Mouse (Mus musculus) B cell, adult (primary cell): Measurements from ENCODE around the gene Terf2. TPM values are rescaled to one million over a fixed set of nuclear protein-coding genes. Genes with fewer than 3 reads are reported as not detected.

Source experiments
- total RNA-seq: library from RNA; stranded (reverse); gene quantifications from 4 replicates; pipeline ENCODE4 v1.2.4, GENCODE M21; 2023; ENCODE audit not compliant: inconsistent age

The Terf2 gene
- total RNA-seq, result 60.3 to 67.5 TPM (median 63.5 TPM) in 4 replicates

DNA sequence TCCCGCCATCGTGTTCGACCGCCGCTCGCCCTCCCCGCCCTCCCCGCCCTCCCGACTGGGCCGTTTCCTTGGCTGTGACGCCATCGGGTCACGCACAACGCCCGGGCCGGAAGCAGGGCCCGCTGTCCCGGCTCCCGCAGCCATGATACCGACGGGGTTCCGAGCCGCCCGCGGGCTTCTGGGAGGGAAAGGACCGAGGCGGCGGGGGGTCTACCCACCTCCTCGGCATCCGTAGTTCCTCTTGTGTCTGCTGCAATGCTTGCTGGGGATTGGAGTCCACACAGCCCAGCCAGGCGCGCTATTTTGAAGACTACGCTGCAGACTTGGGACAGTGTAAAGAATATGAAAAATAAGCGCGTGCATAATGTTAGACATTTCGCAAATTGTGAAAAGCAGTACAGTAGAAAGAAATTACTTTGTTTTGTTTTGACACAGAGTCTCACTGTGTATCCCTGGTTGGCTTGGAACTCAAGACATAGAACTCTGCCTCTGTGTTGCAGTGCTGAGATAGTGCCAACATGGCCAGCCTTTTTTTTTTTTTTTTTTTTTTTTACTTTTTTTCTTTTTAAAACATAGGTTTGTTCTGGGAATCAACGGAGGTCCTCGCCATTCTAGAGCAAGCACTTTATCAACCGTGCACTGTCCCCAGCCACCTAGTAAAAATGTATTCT lies at the start of gene Terf2:
Gene Terf2 (minus strand): TSS at position 182 of the 671 bp plus-strand sequence.

DNA sequence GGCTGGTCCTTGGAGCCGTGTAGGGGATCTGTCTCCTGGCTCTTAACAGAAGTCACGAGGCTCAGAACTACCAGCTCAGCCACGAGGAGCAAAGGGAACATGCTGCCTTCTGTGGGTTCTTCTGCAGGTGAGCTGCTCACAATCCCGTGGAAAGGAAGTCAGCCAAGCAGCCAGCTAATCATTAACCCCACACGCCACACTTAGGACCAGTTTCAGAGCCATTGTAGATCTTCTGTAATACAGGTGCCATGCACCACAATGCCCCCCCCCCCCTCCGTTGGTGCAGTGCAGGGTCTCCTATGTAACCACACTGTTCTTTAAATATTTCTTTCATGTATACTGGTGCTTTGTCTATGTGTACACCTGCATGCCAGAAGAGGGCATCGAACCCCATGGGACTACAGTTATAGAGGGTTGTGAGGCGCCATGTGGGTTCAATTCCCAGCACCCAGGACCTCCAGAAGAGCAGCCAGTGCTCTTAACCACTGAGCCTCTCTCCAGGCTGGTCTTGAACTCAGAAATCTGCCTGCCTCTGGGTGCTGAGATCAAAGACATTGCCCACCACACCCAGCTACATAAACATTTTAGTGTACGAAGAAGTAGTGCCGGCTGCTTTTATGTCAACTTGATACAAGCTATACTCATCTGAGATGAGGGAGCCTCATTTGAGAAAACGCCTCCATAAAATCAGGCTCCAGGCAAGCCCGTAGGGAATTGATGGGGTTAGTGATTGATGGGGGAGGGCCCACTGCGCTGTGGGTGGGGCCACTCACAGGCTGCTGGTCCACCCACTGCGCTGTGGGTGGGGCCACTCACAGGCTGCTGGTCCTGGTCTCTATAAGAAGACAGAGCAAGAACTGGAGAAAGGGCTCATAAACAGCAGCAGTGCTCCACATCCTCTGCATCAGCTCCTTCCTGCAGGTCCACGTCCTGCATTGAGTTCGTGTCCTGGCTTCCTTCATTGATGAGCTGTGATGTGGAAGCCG lies 30.5 kb downstream of the Terf2 start, which contains the start of gene Tmed6:
Gene Tmed6 (minus strand): TSS at position 134 of the 986 bp plus-strand sequence.

DNA sequence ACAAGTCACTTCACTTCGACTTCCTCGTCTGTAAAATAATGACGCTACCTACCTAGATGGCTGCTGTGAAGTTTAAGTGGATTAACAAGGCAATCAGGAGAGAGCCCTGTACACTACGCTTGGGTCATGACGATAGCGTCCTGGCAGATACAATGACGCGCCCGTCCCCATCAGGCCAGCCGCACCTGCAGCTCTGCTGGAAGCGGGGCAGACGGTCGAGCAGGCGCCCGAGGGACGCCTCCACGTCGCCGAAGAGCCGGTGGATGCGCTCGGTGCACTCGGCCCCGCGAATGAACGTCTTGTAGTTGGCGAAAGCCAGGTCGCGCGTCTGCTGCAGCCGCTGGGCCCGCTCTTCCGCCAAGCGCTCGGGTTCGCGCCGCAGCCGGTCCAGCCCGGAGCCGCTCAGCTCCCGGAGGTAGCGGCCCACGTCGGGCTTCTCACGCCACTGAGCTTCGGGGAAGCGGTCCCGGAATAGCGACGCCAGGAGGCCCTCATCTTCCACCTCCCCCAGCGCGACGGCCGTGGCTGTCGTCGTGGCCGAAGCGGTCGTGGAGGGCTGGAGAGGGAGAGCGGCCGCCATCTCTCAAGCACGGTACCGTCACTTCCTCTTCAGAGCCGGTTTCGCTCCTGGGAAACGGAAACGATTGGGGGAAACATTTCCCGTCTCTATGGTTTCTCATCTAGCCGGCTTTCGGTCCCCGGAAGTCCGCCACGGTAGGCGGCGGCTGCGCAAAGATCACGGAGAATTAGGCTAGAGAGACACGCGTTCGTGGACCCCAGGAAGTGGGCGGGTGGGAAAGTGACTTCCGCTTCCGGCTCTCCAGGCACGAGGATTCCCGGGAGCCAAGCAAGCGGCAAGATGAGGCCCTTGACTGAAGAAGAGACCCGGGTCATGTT lies 40.0 kb downstream of the Terf2 start, which contains the start of the genes Cog8 and Nip7:
Gene Cog8 (minus strand): TSS at position 614 of the 897 bp plus-strand sequence.
Gene Nip7 (plus strand): TSS at position 802 of the 897 bp plus-strand sequence.

DNA sequence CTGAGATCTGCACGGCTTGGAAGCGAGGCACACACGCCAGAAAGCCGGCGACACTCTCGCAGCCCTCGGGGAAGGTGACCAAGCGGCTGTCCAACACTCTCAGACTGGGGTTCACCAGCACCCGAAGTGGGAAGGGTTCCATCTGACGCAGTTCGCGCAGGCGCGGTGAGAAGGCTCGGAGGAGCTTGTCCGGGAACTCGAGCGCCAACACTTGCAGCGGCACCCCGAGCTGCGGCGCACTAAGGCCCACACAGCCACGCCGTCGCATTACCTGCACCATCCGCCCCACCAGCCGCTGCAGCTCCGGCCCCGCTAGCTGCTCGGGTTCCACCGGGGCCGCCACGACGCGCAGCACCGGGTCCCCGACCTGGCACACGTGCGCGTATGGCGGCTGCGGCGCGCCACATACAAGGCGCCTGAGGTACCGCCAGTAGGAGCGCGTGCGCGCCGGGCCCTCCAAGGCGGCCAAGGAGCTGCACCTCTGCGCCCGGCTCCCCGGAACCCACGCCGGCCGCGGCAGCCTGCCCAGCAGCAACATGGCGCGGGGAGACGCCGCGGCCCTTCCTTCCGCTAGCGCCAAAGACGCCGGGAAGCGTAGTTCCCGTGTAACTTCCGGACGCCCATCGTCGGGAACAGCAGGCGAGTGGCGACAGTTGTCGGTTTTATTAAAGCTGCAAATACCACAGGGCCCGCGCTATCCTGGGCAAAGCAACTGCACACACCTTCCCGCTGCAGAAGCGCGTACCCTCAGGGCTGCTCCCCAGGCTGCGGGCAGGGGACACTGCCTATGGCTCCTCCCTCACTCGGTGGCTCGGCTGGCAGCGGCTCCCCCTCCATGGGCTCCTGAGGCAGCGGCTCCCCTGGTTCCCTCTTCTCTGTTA lies 48.0 kb downstream of the Terf2 start, which contains the start of gene Pdf:
Gene Pdf (minus strand): TSS at position 554 of the 881 bp plus-strand sequence.

DNA sequence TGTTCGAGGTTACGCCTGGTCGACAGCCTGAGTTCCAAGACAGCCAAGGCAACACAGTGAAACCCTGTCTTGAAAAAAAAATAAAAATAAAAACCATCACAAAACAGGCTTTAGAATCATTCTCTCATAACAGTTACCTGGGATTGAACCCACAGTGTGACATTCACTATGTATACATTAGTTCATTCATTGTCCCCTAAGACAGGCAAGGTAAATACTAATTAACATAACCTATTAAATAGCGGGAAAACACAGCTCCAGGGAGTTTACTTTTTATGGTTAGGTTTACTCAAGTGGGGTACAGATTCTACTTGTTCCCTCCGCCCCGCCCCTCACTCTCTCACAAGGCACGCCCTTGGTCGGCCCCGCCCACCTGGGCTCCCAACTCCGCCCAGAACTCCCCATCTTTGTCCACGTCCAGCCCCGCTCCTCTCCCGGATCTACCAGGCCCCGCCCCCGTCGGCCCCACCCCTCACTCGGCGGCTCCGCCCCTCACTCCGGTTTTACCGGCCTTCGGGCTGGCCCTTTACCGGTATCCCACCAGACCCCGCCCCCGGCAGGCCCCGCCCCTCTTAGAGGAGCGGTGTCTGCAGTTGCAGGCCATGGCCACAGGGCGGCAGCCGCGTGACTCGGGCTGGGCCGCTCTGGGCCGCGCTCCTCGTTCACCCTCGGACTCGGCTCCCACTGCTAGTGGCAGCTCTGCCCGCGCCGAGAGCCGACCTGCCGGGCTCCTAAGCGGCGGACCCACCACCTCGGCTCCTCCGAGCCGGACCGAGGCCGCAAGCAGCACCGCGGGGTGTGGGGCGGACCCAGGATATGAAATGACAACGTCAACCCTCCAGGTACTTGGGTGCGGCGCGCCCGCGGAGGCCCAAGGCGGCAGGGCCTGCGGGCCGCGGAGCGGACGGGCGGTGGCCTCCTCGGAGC lies 65.4 kb downstream of the Terf2 start, which contains the start of gene Vps4a:
Gene Vps4a (plus strand): TSS at position 573 of the 927 bp plus-strand sequence.

Other genes starting within 250 kb of the Terf2 start
- gene Has3, start 226.3 kb downstream of the Terf2 start, total RNA-seq, result 0.48 to 0.96 TPM (median 0.65 TPM) in 4 replicates
- gene Utp4, start 202.9 kb downstream of the Terf2 start, total RNA-seq, result 40.5 to 44.4 TPM (median 41.5 TPM) in 4 replicates
- 3.0 to 4.5 TPM (median 3.9 TPM) in 4 replicates for gene Sntb2, start 160.8 kb downstream of the Terf2 start, total RNA-seq
- gene Vps4a, start 65.3 kb downstream of the Terf2 start, total RNA-seq, result 41.3 to 48.2 TPM (median 44.4 TPM) in 4 replicates
- 7.0 to 12.6 TPM (median 10.7 TPM) in 4 replicates for gene Pdf, start 47.9 kb downstream of the Terf2 start, total RNA-seq
- 39.8 to 49.1 TPM (median 46.6 TPM) in 4 replicates for gene Cog8, start 39.9 kb downstream of the Terf2 start, total RNA-seq
- gene Nip7, start 39.7 kb downstream of the Terf2 start, total RNA-seq, result 58.4 to 77.6 TPM (median 63.8 TPM) in 4 replicates
- 0.86 to 1.6 TPM (median 1.2 TPM) in 3 of 4 replicates, not detected in the other for gene Tmed6, start 30.9 kb downstream of the Terf2 start, total RNA-seq
- 29.7 to 34.0 TPM (median 31.5 TPM) in 4 replicates for gene Cyb5b, start 54.1 kb upstream of the Terf2 start, total RNA-seq
- gene Nfat5, start 196.9 kb upstream of the Terf2 start, total RNA-seq, result 90.5 to 123 TPM (median 109 TPM) in 4 replicates